Mouse (Mus musculus): ENCODE measurements at regions not wholly inside any gene's neighbourhood (a gene's known extent, or its start where the extent isn't known, plus 50 kb on each side); places are given as distances from the start of the nearest gene placed in this dataset.

- no peak for TF ChIP-seq POLR2A (IDR thresholded peaks at IDR 0.05; ENCODE audit: control insufficient read depth in 1 of 2, insufficient read depth in 1 of 2, low read depth in 1 of 2, low read length in 2 of 2, poor library complexity in 1 of 2)
- TF ChIP-seq USF2 (IDR thresholded peaks at IDR 0.05; ENCODE audit: borderline replicate concordance in 1 of 2, insufficient read depth in 1 of 2, low read depth in 1 of 2, low read length in 2 of 2), result no peak
- TF ChIP-seq GATA1 (IDR thresholded peaks at IDR 0.05; ENCODE audit: low read depth, low read length), result no peak
Observed at GRCm38 (mm10) chr14:114697543-114697942, 394.5 kb upstream of the Gpc5 start.
